ENCODE assay signal across 8 mouse cellular contexts in the genomic region with DNA sequence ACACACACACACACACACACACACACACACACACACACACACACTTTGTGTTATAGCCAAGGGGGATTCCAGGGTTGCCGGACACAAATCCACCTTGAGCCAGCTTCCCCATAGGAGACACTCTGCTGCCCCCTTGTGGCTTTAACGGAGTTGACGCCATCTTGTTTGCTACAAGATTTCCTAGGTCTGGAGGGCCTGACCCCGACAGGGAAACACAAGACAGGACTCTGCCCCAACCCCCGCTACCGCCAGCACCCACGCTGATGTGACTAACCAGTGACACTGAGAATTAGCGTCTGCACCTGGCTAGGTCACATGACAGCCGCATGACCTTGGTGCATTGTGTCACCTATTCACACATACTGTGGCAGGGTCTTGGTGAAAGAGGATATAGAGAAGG. TPM values are rescaled to one million over a fixed set of nuclear protein-coding genes. Genes with fewer than 3 reads are reported as not detected.
DNase-seq lines count a peak whose midpoint lies in the region; ATAC-seq and TF ChIP-seq lines count a peak whose summit lies in the region.

No protein-coding gene starts in this region.

- WGBS in heart, postnatal 0 days = 4% methylated on average over 9 of the region's 9 CpGs
- 15% methylated on average over 9 of the region's 9 CpGs for WGBS in bone marrow, adult 2 months
- 9% methylated on average over 9 of the region's 9 CpGs for whole genome bisulfite sequencing in neural tube, embryonic 11.5 days

- ATAC-seq in heart, postnatal 0 days (ENCODE audit: insufficient read depth, low read depth) = peak; percentile 17; the same call in 1 of the 2 replicates
- 0 out of 2 replicates have a peak, but pooled peaks have one; percentile 46 for ATAC-seq in erythroblast, adult 5-6 weeks (replicated peaks; ENCODE audit: low FRiP score, poor library complexity, severe bottlenecking)
- no peak for ATAC-seq in neural tube, embryonic 11.5 days (ENCODE audit: insufficient read depth, low FRiP score, low TSS enrichment)

- DNase-seq in heart, postnatal 0 days (ENCODE audit: low spot score) = peak; percentile 55
- no peak for DNase-seq in heart, adult 11 months
- peak; percentile 19 to 45 for DNase-seq in CD8-positive naive resting alpha-beta T cell, adult 2 months (ENCODE audit: low read depth in 2 of 2, low spot score in 2 of 2)
- peak; percentile 57 to 67 for DNase-seq in layer of hippocampus, postnatal 14 days (ENCODE audit: low spot score in 2 of 2)
- DNase-seq in neural tube, embryonic 11.5 days (ENCODE audit: low spot score) = peak; percentile 84
- DNase-seq in thymus, postnatal 14 days = peak; percentile 62

- H3K4me2 ChIP-seq in heart, postnatal 0 days (ENCODE audit: low read depth, low read length) = no peak overlapping the region
- no peak overlapping the region for H3K4me2 ChIP-seq in neural tube, embryonic 11.5 days (ENCODE audit: low read depth)

- H3K9me3 ChIP-seq in heart, postnatal 0 days (replicated peaks; ENCODE audit: control insufficient read depth, low read length) = no peaks in the 10 kb centered on the region
- no peaks in the 10 kb centered on the region for H3K9me3 ChIP-seq in neural tube, embryonic 11.5 days (ENCODE audit: control insufficient read depth, low read length)

- no peak overlapping the region for H3K27ac ChIP-seq in heart, postnatal 0 days (ENCODE audit: low read depth)
- no peak overlapping the region for H3K27ac ChIP-seq in bone marrow, adult 2 months (ENCODE audit: control insufficient read depth, insufficient read depth, low read depth, low read length, poor library complexity)
- no peak overlapping the region for H3K27ac ChIP-seq in neural tube, embryonic 11.5 days (ENCODE audit: low read depth, low read length)

- no peak for TF ChIP-seq POLR2A in bone marrow, adult 2 months (IDR thresholded peaks at IDR 0.05; ENCODE audit: borderline replicate concordance, control insufficient read depth, low read depth, low read length)

- peak; percentile 70 for TF ChIP-seq CTCF in heart, postnatal 0 days (IDR thresholded peaks at IDR 0.05; ENCODE audit: low read depth)
- peak; percentile 66 for TF ChIP-seq CTCF in bone marrow, adult 2 months (IDR thresholded peaks at IDR 0.05; ENCODE audit: control insufficient read depth, insufficient read depth, low read length)

- H3K36me3 ChIP-seq in heart, postnatal 0 days (replicated peaks; ENCODE audit: control insufficient read depth, insufficient read depth, low read length) = no peaks in the 10 kb centered on the region
- no peaks in the 10 kb centered on the region for H3K36me3 ChIP-seq in neural tube, embryonic 11.5 days (ENCODE audit: control insufficient read depth, insufficient read depth, low read length)

- H3K4me1 ChIP-seq in heart, postnatal 0 days (ENCODE audit: control insufficient read depth, insufficient read depth) = no peaks in the 10 kb centered on the region
- H3K4me1 ChIP-seq in bone marrow, adult 2 months (ENCODE audit: control insufficient read depth, insufficient read depth, low read length) = no peaks in the 10 kb centered on the region
- H3K4me1 ChIP-seq in neural tube, embryonic 11.5 days (ENCODE audit: control insufficient read depth, insufficient read depth, low read length) = 0 out of 2 replicates have a peak, but pooled peaks cover 5% of the 10 kb centered on the region

- no peak overlapping the region for H3K9ac ChIP-seq in heart, postnatal 0 days (replicated peaks; ENCODE audit: low read depth, low read length)
- no peak overlapping the region for H3K9ac ChIP-seq in neural tube, embryonic 11.5 days (ENCODE audit: low read length)

- no peak for TF ChIP-seq EP300 in heart, postnatal 0 days (IDR thresholded peaks at IDR 0.05; ENCODE audit: low read depth)

- H3K4me3 ChIP-seq in heart, postnatal 0 days (ENCODE audit: low read depth, low read length) = no peak overlapping the region
- no peak overlapping the region for H3K4me3 ChIP-seq in bone marrow, adult 2 months (replicated peaks; ENCODE audit: control insufficient read depth, low read depth, low read length)
- no peak overlapping the region for H3K4me3 ChIP-seq in neural tube, embryonic 11.5 days (ENCODE audit: low read depth, low read length)

- 0 out of 2 replicates have a peak, but pooled peaks cover 3% of the 10 kb centered on the region for H3K27me3 ChIP-seq in heart, postnatal 0 days (ENCODE audit: control insufficient read depth, insufficient read depth, low read length)
- 0 out of 2 replicates have a peak, but pooled peaks cover 3% of the 10 kb centered on the region for H3K27me3 ChIP-seq in neural tube, embryonic 11.5 days (ENCODE audit: control insufficient read depth, insufficient read depth, low read length)

RNA-seq across cellular contexts. Expression of a gene that starts 15.0 kb away (rescaled TPM):
- total RNA-seq in heart, postnatal 0 days (2014; rRNA removed; ENCODE audit: low replicate concordance) = 17.0 and 30.3 TPM in 2 replicates
- polyA plus RNA-seq in heart, postnatal 0 days (2015; fragmentation: Nextera tagmentation; extraction: Ambion mirVana) = 20.7 TPM in 2 replicates
- 11.6 and 13.0 TPM in 2 replicates for polyA plus RNA-seq in bone marrow, adult 2 months (2011; ENCODE audit: insufficient read depth, insufficient read length, low replicate concordance, missing spikeins)
- not detected in 2 replicates for total RNA-seq in erythroblast, adult 5-6 weeks (2015; ENCODE audit: low replicate concordance)
- 3.4 and 3.9 TPM in 2 replicates for total RNA-seq in erythroblast, adult 5-6 weeks (2017; ENCODE audit: low replicate concordance)
- total RNA-seq in layer of hippocampus, postnatal 14 days (2021) = 1 to 10 TPM; 7.1 to 8.7 TPM
- 5.3 and 5.9 TPM in 2 replicates for polyA plus RNA-seq in neural tube, embryonic 11.5 days (2014; fragmentation: Nextera tagmentation; extraction: Ambion mirVana)

RNA-seq across cellular contexts. Expression of a gene that starts 18.7 kb away (rescaled TPM):
- total RNA-seq in heart, postnatal 0 days (2014; rRNA removed; ENCODE audit: low replicate concordance) = not detected in 2 replicates
- not detected in 2 replicates for polyA plus RNA-seq in heart, postnatal 0 days (2015; fragmentation: Nextera tagmentation; extraction: Ambion mirVana)
- polyA plus RNA-seq in bone marrow, adult 2 months (2011; ENCODE audit: insufficient read depth, insufficient read length, low replicate concordance, missing spikeins) = 1.9 and 5.2 TPM in 2 replicates
- total RNA-seq in erythroblast, adult 5-6 weeks (2015; ENCODE audit: low replicate concordance) = not detected in 2 replicates
- total RNA-seq in erythroblast, adult 5-6 weeks (2017; ENCODE audit: low replicate concordance) = not detected in 2 replicates
- not detected for total RNA-seq in layer of hippocampus, postnatal 14 days (2021)
- polyA plus RNA-seq in neural tube, embryonic 11.5 days (2014; fragmentation: Nextera tagmentation; extraction: Ambion mirVana) = not detected in 2 replicates

RNA-seq across cellular contexts. Expression of a gene that starts 26.1 kb away (rescaled TPM):
- total RNA-seq in heart, postnatal 0 days (2014; rRNA removed; ENCODE audit: low replicate concordance) = not detected in 2 replicates
- not detected in 2 replicates for polyA plus RNA-seq in heart, postnatal 0 days (2015; fragmentation: Nextera tagmentation; extraction: Ambion mirVana)
- not detected in 2 replicates for polyA plus RNA-seq in bone marrow, adult 2 months (2011; ENCODE audit: insufficient read depth, insufficient read length, low replicate concordance, missing spikeins)
- total RNA-seq in erythroblast, adult 5-6 weeks (2015; ENCODE audit: low replicate concordance) = not detected in 2 replicates
- total RNA-seq in erythroblast, adult 5-6 weeks (2017; ENCODE audit: low replicate concordance) = not detected in 2 replicates
- under 1 TPM; 0.32 to 0.41 TPM for total RNA-seq in layer of hippocampus, postnatal 14 days (2021)
- 29.9 and 31.2 TPM in 2 replicates for polyA plus RNA-seq in neural tube, embryonic 11.5 days (2014; fragmentation: Nextera tagmentation; extraction: Ambion mirVana)

RNA-seq across cellular contexts. Expression of a gene that starts 45.8 kb away (rescaled TPM):
- total RNA-seq in heart, postnatal 0 days (2014; rRNA removed; ENCODE audit: low replicate concordance) = 38.1 and 38.3 TPM in 2 replicates
- 43.9 and 47.2 TPM in 2 replicates for polyA plus RNA-seq in heart, postnatal 0 days (2015; fragmentation: Nextera tagmentation; extraction: Ambion mirVana)
- polyA plus RNA-seq in bone marrow, adult 2 months (2011; ENCODE audit: insufficient read depth, insufficient read length, low replicate concordance, missing spikeins) = 2.3 and 9.9 TPM in 2 replicates
- total RNA-seq in erythroblast, adult 5-6 weeks (2015; ENCODE audit: low replicate concordance) = 1.7 and 7.7 TPM in 2 replicates
- total RNA-seq in erythroblast, adult 5-6 weeks (2017; ENCODE audit: low replicate concordance) = 1.4 and 3.8 TPM in 2 replicates
- total RNA-seq in layer of hippocampus, postnatal 14 days (2021) = 10 to 100 TPM; 69.9 to 76.1 TPM
- 33.3 and 33.6 TPM in 2 replicates for polyA plus RNA-seq in neural tube, embryonic 11.5 days (2014; fragmentation: Nextera tagmentation; extraction: Ambion mirVana)

RNA-seq across cellular contexts. Expression of a gene that starts 53.3 kb away (rescaled TPM):
- total RNA-seq in heart, postnatal 0 days (2014; rRNA removed; ENCODE audit: low replicate concordance) = 4.2 and 16.0 TPM in 2 replicates
- polyA plus RNA-seq in heart, postnatal 0 days (2015; fragmentation: Nextera tagmentation; extraction: Ambion mirVana) = 3.4 and 3.6 TPM in 2 replicates
- 18.8 and 45.1 TPM in 2 replicates for polyA plus RNA-seq in bone marrow, adult 2 months (2011; ENCODE audit: insufficient read depth, insufficient read length, low replicate concordance, missing spikeins)
- 14.2 and 17.1 TPM in 2 replicates for total RNA-seq in erythroblast, adult 5-6 weeks (2015; ENCODE audit: low replicate concordance)
- total RNA-seq in erythroblast, adult 5-6 weeks (2017; ENCODE audit: low replicate concordance) = 6.1 and 8.4 TPM in 2 replicates
- 1 to 10 TPM; 7.9 to 8.4 TPM for total RNA-seq in layer of hippocampus, postnatal 14 days (2021)
- 2.9 and 4.9 TPM in 2 replicates for polyA plus RNA-seq in neural tube, embryonic 11.5 days (2014; fragmentation: Nextera tagmentation; extraction: Ambion mirVana)
